Mouse (Mus musculus) kidney, embryonic 15.5 days (tissue): ENCODE results near the gene Colgalt2. TPM values are rescaled to one million over a fixed set of nuclear protein-coding genes. Genes with fewer than 3 reads are reported as not detected.

ENCODE experiments used
- ATAC-seq: fragments of 200-750 bp; cut with Nextera tagmentation; replicated peaks from 2 replicates; pipeline ENCODE4 v1.8.0; 2017; ENCODE audit warnings: moderate TSS enrichment; ENCODE audit not compliant: low FRiP score
- H3K27ac ChIP-seq: fragments of 300-500 bp; sonication (generic); 2 replicates; pipeline ENCODE4 v1.5.1; 2015; ENCODE audit warnings: mild to moderate bottlenecking, inconsistent platforms
- H3K27me3 ChIP-seq: fragments of 300-500 bp; sonication (generic); 2 replicates; pipeline ENCODE4 v1.6.1; 2015; ENCODE audit warnings: inconsistent platforms
- H3K36me3 ChIP-seq: fragments of 300-500 bp; sonication (generic); 2 replicates; pipeline ENCODE4 v1.6.1; 2015; ENCODE audit warnings: inconsistent platforms
- H3K4me1 ChIP-seq: fragments of 300-500 bp; sonication (generic); 2 replicates; pipeline ENCODE4 v1.6.1; 2015; ENCODE audit warnings: inconsistent platforms
- H3K4me2 ChIP-seq: fragments of 300-500 bp; sonication (generic); 2 replicates; pipeline ENCODE4 v1.6.1; 2015; ENCODE audit warnings: moderate library complexity, mild to moderate bottlenecking, inconsistent platforms
- H3K4me3 ChIP-seq: fragments of 300-500 bp; sonication (generic); replicated peaks from 2 replicates; pipeline ENCODE4 v1.5.1; 2015; ENCODE audit warnings: mild to moderate bottlenecking, inconsistent platforms
- H3K9ac ChIP-seq: fragments of 300-500 bp; sonication (generic); 2 replicates; pipeline ENCODE4 v1.6.1; 2015; ENCODE audit warnings: mild to moderate bottlenecking, inconsistent platforms
- H3K9me3 ChIP-seq: fragments of 300-500 bp; sonication (generic); replicated peaks from 2 replicates; pipeline ENCODE4 v1.6.1; 2016; ENCODE audit warnings: inconsistent platforms
- WGBS: fragments of 180-500 bp; shearing (Covaris S2); methylation state at CpG from one replicate; pipeline ENCODE4 v1.1.7; 2015; ENCODE audit warnings: mixed read lengths; 5-methylcytosine and 5-hydroxymethylcytosine counted together
- polyA plus RNA-seq: library from polyadenylated mRNA; unstranded; fragments of >200 nt; fragmentation: Nextera tagmentation; extraction: Ambion mirVana; gene quantifications from 2 replicates; pipeline ENCODE4 v1.2.1, GENCODE M21; 2015

Colgalt2 gene
- polyA plus RNA-seq, 1 experiment from 2014 or later, result 1.5 TPM

DNA sequence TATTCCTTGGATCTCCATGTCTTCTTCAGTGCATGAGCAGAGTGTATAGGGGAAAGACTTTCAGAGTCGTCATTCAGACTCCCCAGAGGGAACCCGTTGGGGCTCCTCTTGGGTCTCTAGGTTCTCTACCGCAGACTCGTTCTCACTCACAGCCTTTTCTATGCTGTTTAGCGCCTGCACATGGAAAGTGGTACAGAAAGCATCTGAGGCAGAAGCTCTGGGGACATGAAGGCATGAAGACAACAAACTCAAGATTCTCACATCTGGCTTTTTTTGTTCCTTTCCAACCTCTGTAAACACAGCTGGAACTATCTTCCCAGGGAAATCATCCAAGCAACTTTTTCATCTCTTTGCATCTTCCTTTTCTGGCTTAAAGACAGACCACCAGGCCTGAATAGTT lies 106.5 kb downstream of the Colgalt2 start:
- H3K9ac ChIP-seq, result no peak overlapping the region
- H3K4me3 ChIP-seq, result no peak overlapping the region
- WGBS, result 93% methylated on average over 5 of the region's 5 CpGs
- H3K27me3 ChIP-seq, result no peaks in the 10 kb centered on the region
- no peak overlapping the region for H3K4me2 ChIP-seq
- no peaks in the 10 kb centered on the region for H3K9me3 ChIP-seq
- H3K4me1 ChIP-seq, result no peaks in the 10 kb centered on the region
- H3K36me3 ChIP-seq, result no peaks in the 10 kb centered on the region
- no peak for ATAC-seq
- H3K27ac ChIP-seq, result no peak overlapping the region

GRCm38 (mm10) chr1:152506726-152507125 lies 107.1 kb downstream of the Colgalt2 start:
- Histone ChIP-seq H3K36me3 (no peaks in the 10 kb centered on the region), H3K4me2 (no peak overlapping the region), H3K9me3 (no peaks in the 10 kb centered on the region), H3K27ac (no peak overlapping the region), H3K9ac (no peak overlapping the region), H3K4me1 (no peaks in the 10 kb centered on the region), H3K27me3 (no peaks in the 10 kb centered on the region), H3K4me3 (no peak overlapping the region)
- no peak for ATAC-seq
- 88% methylated on average over 7 of the region's 7 CpGs for WGBS

DNA sequence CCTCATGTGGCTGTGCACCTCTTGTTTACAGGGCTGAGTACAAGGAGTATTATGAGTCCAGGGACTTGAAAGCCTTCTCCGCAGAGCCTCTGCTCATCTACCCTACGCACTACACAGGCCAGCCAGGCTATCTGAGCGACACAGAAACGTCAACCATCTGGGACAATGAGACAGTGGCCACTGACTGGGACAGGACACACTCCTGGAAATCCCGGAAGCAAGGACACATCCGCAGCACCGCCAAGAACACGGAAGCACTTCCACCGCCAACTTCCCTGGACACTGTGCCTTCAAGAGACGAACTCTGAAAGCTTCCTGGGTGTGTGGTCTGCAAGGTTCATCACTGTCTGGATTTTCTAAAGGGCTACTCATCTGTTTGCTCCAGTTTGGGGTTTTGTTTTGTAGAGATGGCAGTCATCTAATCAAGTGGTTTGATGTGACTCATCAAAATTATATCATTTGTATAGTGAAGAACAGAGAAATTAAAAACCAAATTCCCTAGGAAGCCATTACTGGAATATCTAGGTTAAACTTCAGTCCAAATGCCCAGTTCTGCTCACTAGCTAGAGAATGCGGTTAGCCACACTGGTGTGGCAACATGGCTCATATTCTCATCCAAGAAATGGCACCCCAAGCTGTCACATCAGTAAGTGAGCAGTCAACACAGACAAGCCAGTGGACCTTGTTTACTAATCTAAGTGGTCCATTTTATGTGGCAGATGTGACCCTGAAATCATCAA lies 109.0 kb downstream of the Colgalt2 start:
- 93% methylated on average over 11 of the region's 11 CpGs for WGBS
- no peaks in the 10 kb centered on the region for H3K36me3 ChIP-seq
- no peak overlapping the region for H3K9ac ChIP-seq
- H3K27ac ChIP-seq, result no peak overlapping the region
- no peaks in the 10 kb centered on the region for H3K27me3 ChIP-seq
- H3K9me3 ChIP-seq, result no peaks in the 10 kb centered on the region
- no peaks in the 10 kb centered on the region for H3K4me1 ChIP-seq
- no peak for ATAC-seq
- no peak overlapping the region for H3K4me3 ChIP-seq
- H3K4me2 ChIP-seq, result no peak overlapping the region

DNA sequence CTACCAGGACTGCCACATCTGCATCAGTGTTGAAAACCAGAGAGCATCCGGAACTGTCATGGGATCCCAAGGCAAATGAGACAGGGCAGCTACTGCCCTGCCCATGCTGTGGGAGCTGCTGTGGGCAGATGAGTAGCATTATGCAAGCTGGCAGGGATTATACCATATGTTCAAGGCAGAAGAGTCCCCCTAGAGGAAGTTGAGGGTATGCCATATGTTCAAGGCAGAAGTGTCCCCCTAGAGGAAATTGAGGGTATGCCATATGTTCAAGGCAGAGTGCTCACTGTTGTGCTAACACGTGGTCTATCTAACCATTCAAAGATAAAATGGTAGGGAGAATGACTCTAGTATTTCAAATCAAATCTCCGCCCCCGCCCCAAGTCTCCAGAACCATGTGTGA lies 111.6 kb downstream of the Colgalt2 start:
- no peak overlapping the region for H3K9ac ChIP-seq
- no peak overlapping the region for H3K27ac ChIP-seq
- no peak overlapping the region for H3K4me2 ChIP-seq
- no peak for ATAC-seq
- no peaks in the 10 kb centered on the region; the same call in 1 of the 2 replicates for H3K36me3 ChIP-seq
- 74% methylated on average over 4 of the region's 4 CpGs for WGBS
- no peak overlapping the region for H3K4me3 ChIP-seq
- H3K9me3 ChIP-seq, result no peaks in the 10 kb centered on the region
- no peaks in the 10 kb centered on the region for H3K27me3 ChIP-seq
- no peaks in the 10 kb centered on the region for H3K4me1 ChIP-seq

- Histone ChIP-seq H3K36me3 (peaks cover 18% of the 10 kb centered on the region), H3K4me1 (no peaks in the 10 kb centered on the region), H3K9me3 (no peaks in the 10 kb centered on the region), H3K27ac (no peak overlapping the region), H3K9ac (no peak overlapping the region), H3K4me2 (no peak overlapping the region), H3K27me3 (no peaks in the 10 kb centered on the region), H3K4me3 (no peak overlapping the region)
- WGBS, result 74% methylated on average over 4 of the region's 4 CpGs
- no peak for ATAC-seq
Measured at GRCm38 (mm10) chr1:152514256-152514655, 114.6 kb downstream of the Colgalt2 start.

DNA sequence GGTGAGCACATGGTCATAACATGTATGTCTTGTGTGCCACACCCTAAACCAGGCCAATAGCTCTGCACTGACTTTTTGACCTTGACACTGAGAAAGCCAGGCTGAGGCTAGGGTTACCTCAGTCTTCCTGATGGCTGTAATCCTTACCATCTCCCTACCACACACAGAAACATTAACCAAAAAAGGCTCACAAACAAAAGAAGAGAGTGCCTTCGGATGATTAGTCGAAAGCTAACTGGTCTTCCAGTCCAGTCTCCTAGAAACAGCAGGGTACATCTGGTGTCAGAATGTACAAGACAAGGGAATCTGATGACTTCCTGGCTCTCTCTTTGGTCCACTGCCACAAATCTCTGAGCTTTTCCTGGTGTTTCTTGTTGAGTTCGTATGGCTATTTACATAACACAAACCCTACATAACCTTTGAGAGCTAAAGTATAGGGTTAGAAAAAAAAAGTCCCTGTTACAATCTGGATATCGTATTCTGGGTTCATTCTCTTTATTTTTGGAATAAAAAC lies 117.5 kb downstream of the Colgalt2 start:
- no peak for ATAC-seq
- no peaks in the 10 kb centered on the region for H3K9me3 ChIP-seq
- H3K27ac ChIP-seq, result no peak overlapping the region
- peaks cover 47% of the 10 kb centered on the region for H3K36me3 ChIP-seq
- no peaks in the 10 kb centered on the region for H3K4me1 ChIP-seq
- H3K9ac ChIP-seq, result no peak overlapping the region
- H3K4me2 ChIP-seq, result no peak overlapping the region
- 60% methylated on average over 4 of the region's 4 CpGs for WGBS
- H3K27me3 ChIP-seq, result no peaks in the 10 kb centered on the region
- H3K4me3 ChIP-seq, result no peak overlapping the region

DNA sequence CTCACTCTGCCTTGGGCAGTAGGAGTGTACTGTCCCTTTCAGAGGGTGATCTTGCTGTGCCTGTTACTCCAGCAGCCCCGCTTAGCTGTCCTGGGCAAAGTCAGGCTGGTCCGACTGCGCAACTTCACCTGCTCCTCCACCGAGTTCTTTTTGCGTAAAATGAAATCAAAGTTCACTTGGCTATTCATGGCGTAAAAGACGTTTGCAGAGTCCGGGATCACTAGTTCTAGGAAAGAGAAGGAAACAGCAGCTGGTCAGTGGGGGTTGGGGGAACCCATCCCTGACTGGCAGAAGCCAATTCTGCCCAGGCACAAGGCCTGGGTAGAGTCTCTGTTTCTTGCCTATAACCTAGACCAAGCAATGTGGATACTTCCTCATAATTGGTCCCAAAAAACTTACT lies 119.3 kb downstream of the Colgalt2 start:
- 92% methylated on average over 8 of the region's 8 CpGs for WGBS

DNA sequence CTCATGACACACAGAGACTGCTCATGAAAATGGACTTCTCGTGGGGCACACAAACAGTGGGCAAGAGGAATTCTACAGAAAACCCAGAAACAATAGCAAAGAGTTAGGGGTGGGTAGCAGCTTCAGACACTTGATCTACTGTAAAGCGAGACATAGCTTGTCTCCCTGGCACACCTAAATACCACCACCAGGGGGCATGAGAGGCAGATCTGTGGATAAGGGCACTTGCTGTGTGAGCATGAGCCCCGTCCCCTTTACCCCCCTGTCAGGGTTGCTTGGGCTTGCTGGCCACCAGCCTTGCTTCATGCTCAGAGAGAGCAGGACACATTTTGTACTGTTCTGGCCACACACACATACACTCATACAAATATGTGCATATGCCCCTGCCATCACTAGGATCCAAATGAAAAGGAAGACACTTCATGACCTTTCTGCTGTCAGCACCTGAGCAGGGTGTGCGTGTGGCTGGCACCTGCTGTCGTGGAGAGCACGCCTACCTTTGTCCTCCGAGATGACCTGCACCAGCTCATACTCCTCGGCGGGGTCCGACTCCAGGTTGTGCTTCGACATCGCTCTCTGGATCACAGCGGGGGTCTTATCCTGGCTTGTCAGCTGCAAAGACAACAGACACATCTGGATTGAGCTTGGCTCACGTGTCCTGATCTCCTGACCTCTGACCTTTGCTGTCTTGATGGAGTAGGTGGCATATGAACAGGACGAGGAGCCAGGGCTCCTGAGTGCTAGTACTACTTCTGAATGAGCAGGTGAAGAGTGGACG lies 121.4 kb downstream of the Colgalt2 start:
- no peak for ATAC-seq
- Histone ChIP-seq H3K4me2 (no peak overlapping the region), H3K9me3 (no peaks in the 10 kb centered on the region), H3K36me3 (peaks cover 78% of the 10 kb centered on the region), H3K4me1 (peaks cover 6% of the 10 kb centered on the region), H3K4me3 (no peak overlapping the region), H3K9ac (no peak overlapping the region), H3K27me3 (no peaks in the 10 kb centered on the region), H3K27ac (no peak overlapping the region)
- 82% methylated on average over 16 of the region's 16 CpGs for WGBS

More for the DNA sequence above, 119.3 kb downstream of the Colgalt2 start:
- Histone ChIP-seq H3K4me1 (no peaks in the 10 kb centered on the region), H3K27me3 (no peaks in the 10 kb centered on the region), H3K4me3 (no peak overlapping the region), H3K36me3 (peaks cover 63% of the 10 kb centered on the region), H3K27ac (no peak overlapping the region), H3K4me2 (no peak overlapping the region), H3K9me3 (no peaks in the 10 kb centered on the region), H3K9ac (no peak overlapping the region)
- no peak for ATAC-seq

DNA sequence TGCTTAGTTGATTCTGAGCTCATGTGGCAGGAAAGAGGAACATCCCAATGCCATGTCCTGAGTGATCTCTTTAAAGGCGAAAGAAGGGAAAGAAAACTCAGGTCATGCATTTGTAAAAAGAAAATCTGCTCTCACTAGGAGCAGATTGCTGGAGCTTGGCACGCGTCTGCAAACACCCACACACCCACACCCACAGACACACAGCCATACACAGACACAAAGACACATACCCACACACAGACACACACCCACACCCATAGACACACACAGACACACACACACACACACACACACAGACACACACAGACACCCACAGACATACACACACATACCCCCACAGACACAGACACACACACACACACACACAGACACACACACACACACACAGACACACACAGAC lies 122.6 kb downstream of the Colgalt2 start:
- 92% methylated on average over 3 of the region's 3 CpGs for WGBS
- H3K27me3 ChIP-seq, result no peaks in the 10 kb centered on the region
- H3K4me3 ChIP-seq, result no peak overlapping the region
- no peak overlapping the region for H3K4me2 ChIP-seq
- ATAC-seq, result no peak
- H3K36me3 ChIP-seq, result peaks cover 84% of the 10 kb centered on the region
- H3K9me3 ChIP-seq, result no peaks in the 10 kb centered on the region
- H3K9ac ChIP-seq, result no peak overlapping the region
- no peak overlapping the region for H3K27ac ChIP-seq
- H3K4me1 ChIP-seq, result peaks cover 6% of the 10 kb centered on the region

DNA sequence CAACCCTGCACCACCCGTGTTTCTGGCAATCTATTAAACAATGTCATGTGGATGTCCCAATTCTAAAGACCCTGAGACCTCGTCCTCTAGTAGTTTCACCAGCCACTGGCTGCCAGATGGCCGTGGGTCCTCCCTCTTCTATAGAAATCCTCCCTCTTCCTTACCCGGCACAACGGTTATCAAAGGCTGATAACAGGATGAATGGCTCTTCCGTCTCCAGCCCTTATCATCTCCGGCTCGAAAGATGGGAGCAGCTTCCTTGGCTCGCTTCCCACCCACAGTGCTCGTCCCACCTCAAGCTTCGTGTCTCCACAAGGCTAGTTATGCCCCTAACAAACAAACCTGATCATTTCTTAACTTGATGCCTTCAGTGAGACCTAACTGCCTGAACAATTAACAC lies 123.7 kb downstream of the Colgalt2 start:
- Histone ChIP-seq H3K9me3 (no peaks in the 10 kb centered on the region), H3K4me3 (no peak overlapping the region), H3K36me3 (peaks cover 91% of the 10 kb centered on the region), H3K9ac (no peak overlapping the region), H3K27ac (no peak overlapping the region), H3K27me3 (no peaks in the 10 kb centered on the region), H3K4me2 (no peak overlapping the region), H3K4me1 (peaks cover 8% of the 10 kb centered on the region)
- ATAC-seq, result no peak
- WGBS, result 76% methylated on average over 11 of the region's 11 CpGs

DNA sequence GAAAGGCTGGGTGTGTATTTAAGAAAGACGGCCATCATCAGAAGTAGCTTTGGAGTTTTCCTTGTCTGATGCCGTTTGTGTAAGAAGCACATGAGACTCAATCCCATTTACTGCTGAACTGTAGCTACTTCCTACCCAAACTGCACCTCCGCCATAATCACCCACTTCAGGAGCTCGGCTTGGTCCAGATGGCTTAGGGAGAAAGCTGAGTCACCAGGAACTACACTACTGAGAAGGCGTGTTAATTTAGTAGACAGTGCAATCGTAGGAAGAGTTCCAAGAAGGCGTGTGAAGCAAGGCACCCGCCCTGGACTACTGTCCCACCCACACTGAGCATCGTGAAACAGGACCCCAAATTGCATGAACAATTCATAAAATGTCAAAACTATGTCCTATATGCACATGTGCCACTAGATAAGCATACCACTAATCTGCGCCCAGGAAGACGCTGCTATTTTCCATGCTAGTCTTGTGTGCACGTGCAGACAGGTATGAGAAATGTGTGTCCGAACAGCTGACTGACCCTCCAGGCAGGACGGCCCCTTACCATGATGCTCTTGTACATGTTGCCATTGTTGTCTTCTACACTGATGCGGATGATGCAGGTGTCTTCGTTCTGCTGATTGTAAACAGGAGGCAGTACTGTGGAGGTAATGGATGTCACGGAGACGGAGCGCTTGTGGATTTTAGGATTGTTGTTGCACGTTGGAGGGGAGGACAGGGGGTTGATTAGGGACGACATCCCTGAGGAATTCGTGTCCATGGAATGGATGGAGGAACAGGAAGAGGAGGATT lies 124.7 kb downstream of the Colgalt2 start:
- Histone ChIP-seq H3K9me3 (no peaks in the 10 kb centered on the region), H3K36me3 (peaks cover 90% of the 10 kb centered on the region), H3K4me1 (peaks cover 8% of the 10 kb centered on the region), H3K9ac (no peak overlapping the region), H3K27me3 (no peaks in the 10 kb centered on the region), H3K27ac (no peak overlapping the region), H3K4me3 (no peak overlapping the region), H3K4me2 (no peak overlapping the region)
- no peak for ATAC-seq
- 87% methylated on average over 22 of the region's 22 CpGs for WGBS
